Mouse (Mus musculus): ENCODE measurements at regions not wholly inside any gene's neighbourhood (a gene's known extent, or its start where the extent isn't known, plus 50 kb on each side); places are given as distances from the start of the nearest gene placed in this dataset.

DNA sequence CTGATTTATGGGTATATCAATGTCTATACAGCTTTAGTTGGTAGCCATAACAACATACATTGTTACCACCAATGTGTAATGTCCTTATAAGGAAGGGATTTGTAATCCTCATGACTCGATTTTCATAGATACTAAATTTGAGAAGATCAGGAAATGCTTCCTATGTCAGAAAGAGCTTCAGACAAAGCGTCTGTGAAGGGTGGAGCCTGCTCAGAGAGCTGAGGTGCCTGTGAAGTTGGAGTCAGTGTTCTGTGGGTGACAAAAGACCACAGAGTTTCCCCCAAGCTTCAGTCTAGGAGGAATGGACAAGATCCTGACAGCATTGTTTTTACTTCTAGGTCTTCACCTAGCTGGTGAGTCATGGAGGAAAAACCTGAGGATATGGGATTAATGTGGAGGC, 874.2 kb upstream of the Olfr1507 start:
- TF ChIP-seq POLR2A (IDR thresholded peaks at IDR 0.05; ENCODE audit: insufficient read depth, low read depth, low read length) (no peak), CTCF (IDR thresholded peaks at IDR 0.05; ENCODE audit: insufficient read depth, low read depth, low read length) (no peak)

Data from olfactory bulb, adult 2 months (tissue).